Mouse (Mus musculus): ENCODE data around the gene Tmem14a. TPM values are rescaled to one million over a fixed set of nuclear protein-coding genes. Genes with fewer than 3 reads are reported as not detected.
"Not testable (repeated sequence)": the region's sequence is repeated elsewhere in the genome, so short reads cannot be mapped to it uniquely, and the experiment has no call there.

Gene Tmem14a
- polyA plus RNA-seq, 1 experiment from 2014 or later = 26.1 TPM

DNA sequence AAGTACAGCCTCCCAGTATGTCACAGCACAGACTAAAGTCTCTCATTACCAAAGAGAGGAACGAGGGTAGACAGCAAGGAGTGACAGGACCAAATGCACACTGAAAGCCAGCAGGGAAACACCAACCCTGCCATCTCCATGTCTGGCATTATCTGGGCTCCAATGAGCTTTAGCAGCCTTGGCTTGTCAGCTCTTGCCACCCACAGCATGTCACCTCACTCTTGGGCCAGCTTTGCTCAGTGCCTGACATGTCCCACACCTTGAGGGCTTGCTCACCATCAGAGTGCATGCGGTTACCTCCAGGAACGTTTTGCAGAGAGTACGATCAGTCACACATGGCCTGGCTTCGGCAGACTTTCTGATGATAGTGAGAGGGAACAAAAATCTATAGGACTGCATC, 57.0 kb downstream of the Tmem14a start:
- 87% methylated on average over 5 of the region's 5 CpGs for WGBS
- not testable (repeated sequence) for H3K4me1 ChIP-seq (ENCODE audit: control insufficient read depth, insufficient read depth, low read depth, low read length); H3K9me3 ChIP-seq (ENCODE audit: control insufficient read depth, low read length); H3K27me3 ChIP-seq (replicated peaks; ENCODE audit: control insufficient read depth, insufficient read depth, low read length); H3K4me2 ChIP-seq (ENCODE audit: low read length); H3K9ac ChIP-seq (ENCODE audit: low read depth, low read length); ATAC-seq; H3K4me3 ChIP-seq (ENCODE audit: low read length); H3K36me3 ChIP-seq (ENCODE audit: control insufficient read depth, insufficient read depth, low read length); H3K27ac ChIP-seq (ENCODE audit: low read depth, low read length)

DNA sequence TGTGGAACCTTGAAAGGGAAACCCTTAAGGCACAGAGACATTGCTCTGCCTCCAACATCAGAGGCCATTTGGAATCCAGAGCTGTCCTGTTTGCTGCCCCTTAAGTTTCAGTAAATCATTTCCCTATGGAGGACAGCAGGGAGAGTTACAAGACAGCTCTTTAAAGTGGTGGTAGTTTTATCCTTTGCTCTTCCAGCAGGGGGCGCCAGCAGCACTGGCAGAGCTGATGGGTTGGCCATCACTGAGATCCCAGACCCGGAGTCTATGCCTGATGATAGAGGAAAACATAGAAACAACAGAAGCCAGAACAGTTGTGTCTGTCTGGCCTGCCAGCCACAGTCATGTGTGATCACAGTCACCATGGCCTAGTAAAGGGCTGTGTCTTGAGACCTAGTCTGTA, 57.8 kb downstream of the Tmem14a start:
- not testable (repeated sequence) for H3K36me3 ChIP-seq (ENCODE audit: control insufficient read depth, insufficient read depth, low read length); H3K27ac ChIP-seq (ENCODE audit: low read depth, low read length); ATAC-seq; H3K4me1 ChIP-seq (ENCODE audit: control insufficient read depth, insufficient read depth, low read depth, low read length); H3K9me3 ChIP-seq (ENCODE audit: control insufficient read depth, low read length); H3K9ac ChIP-seq (ENCODE audit: low read depth, low read length); H3K27me3 ChIP-seq (replicated peaks; ENCODE audit: control insufficient read depth, insufficient read depth, low read length); H3K4me2 ChIP-seq (ENCODE audit: low read length); H3K4me3 ChIP-seq (ENCODE audit: low read length)
- 86% methylated on average over 1 of the region's 2 CpGs for WGBS

Other genes with a start within 250 kb of the Tmem14a start
- 1.6 and 2.5 TPM in 2 replicates for gene Tram2, start 139.3 kb upstream of the Tmem14a start, polyA plus RNA-seq (2015; fragmentation: Nextera tagmentation; extraction: Ambion mirVana)
- gene Gsta3, start 22.0 kb downstream of the Tmem14a start, polyA plus RNA-seq (2015; fragmentation: Nextera tagmentation; extraction: Ambion mirVana) = 0.61 and 0.63 TPM in 2 replicates
- gene Khdc1a, start 131.1 kb downstream of the Tmem14a start, polyA plus RNA-seq (2015; fragmentation: Nextera tagmentation; extraction: Ambion mirVana) = not detected in 2 replicates
- gene Khdc1c, start 149.8 kb downstream of the Tmem14a start, polyA plus RNA-seq (2015; fragmentation: Nextera tagmentation; extraction: Ambion mirVana) = not detected in 2 replicates
- not detected in 2 replicates for gene Khdc1b, start 165.0 kb downstream of the Tmem14a start, polyA plus RNA-seq (2015; fragmentation: Nextera tagmentation; extraction: Ambion mirVana)

All from hindbrain, embryonic 16.5 days (tissue).